Mouse (Mus musculus) spleen, adult 2 months (tissue): ENCODE results near the gene Wwtr1.

Experiments
- CTCF ChIP-seq: fragments of 200-500 bp; IDR thresholded peaks from 2 replicates; pipeline ENCODE4 v1.5.1; 2011; ENCODE audit warnings: mild to moderate bottlenecking, inconsistent platforms; ENCODE audit not compliant: insufficient read depth, insufficient read length, insufficient replicate concordance; ENCODE audit errors: extremely low read depth
- POLR2A ChIP-seq: fragments of 200-500 bp; IDR thresholded peaks from 2 replicates; pipeline ENCODE4 v1.6.1; 2011; ENCODE audit warnings: low read depth, low read length, inconsistent platforms

- no peak for TF ChIP-seq CTCF
- TF ChIP-seq POLR2A, result no peak
Measured at GRCm38 (mm10) chr3:57420660-57421059, 155.1 kb downstream of the Wwtr1 start.
